Mouse (Mus musculus): Measurements from ENCODE around the gene Donson.
A peak's percentile ranks its signal among the peaks of the same experiment; 100 is the strongest.

Donson gene

DNA sequence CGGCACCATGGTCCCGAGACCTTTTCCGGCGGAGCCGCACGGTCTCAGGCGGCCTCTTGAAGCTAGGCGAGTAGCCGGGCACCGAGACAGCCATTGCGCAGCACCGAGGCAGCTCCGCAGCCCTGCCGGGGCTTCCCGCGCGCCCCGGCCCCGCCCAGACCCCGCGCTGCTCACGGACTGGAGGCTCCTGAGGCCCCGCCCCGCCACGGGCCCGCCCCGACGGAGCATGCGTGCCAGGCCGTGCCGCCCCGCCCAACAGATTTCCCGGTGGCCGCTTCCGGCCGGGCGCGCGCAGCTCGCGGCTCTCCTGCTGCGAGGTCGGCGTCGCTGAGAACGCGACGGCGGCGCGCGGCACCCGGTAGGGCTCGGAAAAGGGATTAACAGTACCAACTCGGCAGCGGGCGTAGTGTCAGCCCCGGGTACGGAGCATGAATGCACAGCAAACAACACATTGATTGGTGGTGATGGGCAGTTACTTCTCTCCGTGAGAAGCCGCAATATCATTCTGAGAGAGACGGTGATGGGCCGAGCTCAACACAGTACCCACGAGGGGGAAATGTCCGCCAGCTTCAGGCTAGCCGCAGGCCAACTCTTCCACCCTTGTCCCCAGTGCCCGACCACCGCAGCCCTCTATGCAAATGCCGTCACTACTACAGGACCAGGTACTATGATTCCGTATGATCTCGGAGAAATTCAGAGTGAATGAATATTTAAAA is at the start of gene Donson:
Gene Donson, minus strand, starts transcription at position 152 of the 716 bp plus-strand sequence.
- DNase-seq, result peak; percentile 95

DNA sequence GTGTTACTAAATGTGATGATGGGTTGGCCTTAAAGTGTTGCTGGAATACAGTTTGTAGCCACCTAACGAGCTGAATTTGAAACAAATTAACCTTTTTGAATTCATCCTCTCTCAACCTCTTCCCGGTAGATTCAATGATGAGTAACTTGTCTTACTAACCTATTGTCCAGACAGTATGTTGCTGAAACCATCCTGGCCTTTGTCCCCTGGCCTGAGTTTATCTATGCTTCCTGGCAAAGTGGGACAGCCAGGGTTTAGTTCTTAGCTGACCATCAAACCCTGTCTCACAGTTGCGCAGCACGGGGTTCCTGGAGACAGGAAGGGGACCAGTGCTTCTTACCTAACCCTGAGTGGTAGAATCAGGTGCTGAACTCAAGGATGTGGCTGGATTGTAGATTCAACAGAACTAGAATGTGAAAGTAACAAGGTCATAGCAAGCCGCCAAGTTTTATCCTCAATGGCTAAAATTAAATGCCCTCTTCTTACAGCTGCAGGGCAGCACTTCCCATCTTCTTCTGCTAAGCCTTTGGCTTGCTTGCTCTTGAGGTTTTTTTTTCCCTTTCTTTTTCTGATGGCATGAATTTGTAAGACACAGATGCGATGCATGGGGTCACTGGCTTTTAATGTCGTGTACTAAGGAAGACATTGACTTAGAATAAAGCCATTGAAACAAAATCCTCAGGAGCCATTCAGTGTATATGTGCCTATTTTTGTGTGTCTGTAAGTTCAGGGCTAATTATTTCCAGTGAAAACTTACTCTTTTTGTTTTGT is 47.7 kb upstream of the Donson start:
- DNase-seq, result no peak

DNA sequence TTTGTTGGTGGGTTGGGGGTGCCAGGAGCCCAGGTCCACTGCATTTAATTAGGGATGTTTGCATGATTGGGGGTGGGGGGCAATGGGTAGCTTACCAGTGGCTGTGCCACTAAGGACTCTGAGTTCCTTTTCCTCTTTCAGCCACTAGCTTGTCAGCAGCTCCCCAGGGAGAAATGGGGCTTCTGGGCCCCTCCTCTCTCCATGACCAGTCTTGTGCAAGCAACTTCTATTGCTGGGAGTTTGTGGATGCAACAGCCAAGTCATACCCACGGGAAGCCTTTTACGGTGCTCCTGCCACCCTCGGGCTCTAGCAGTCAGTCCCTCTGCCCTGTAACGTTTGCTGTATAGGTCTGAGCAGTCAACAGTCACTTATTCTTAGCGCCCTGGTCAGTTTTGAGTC is 46.2 kb upstream of the Donson start:
- DNase-seq, result no peak

DNA sequence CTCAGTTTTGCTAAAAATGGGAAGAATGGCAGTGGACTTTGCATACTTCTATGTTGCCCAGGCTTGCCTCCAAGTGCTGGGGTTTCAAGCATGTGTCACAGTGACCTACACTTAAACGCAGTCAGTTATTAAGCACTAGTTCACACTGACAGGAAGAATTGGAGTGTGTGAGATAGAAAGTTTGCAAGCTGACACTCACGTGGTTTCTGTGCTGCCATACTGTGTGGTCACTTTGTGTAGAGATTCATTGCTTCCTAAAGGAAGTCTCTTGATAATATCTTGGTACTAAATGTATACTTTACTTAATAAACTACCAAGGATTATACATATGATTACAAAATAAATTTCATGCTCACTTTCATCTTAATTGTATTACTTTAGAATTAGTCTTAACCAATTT is 44.2 kb upstream of the Donson start:
- DNase-seq, result no peak

DNA sequence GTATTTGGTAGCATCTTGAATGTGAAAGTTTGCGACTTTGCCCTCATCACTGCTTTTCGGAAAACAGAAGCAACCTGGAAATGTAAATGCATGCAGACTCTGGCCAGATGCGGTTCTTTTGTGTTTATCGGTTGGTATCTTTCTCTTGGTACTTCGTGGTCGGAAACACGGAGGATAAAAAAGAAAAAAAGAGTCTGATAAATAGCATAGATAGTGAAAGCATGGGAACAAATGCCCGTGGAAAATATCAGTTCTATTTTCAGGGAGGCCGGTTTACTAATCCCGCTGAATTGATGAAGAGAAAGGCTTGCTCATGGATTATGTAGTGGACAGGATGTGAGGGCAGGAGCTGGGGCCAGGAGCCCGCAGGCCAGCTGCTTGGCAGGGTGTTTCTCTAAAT is 41.9 kb upstream of the Donson start:
- DNase-seq, result no peak

DNA sequence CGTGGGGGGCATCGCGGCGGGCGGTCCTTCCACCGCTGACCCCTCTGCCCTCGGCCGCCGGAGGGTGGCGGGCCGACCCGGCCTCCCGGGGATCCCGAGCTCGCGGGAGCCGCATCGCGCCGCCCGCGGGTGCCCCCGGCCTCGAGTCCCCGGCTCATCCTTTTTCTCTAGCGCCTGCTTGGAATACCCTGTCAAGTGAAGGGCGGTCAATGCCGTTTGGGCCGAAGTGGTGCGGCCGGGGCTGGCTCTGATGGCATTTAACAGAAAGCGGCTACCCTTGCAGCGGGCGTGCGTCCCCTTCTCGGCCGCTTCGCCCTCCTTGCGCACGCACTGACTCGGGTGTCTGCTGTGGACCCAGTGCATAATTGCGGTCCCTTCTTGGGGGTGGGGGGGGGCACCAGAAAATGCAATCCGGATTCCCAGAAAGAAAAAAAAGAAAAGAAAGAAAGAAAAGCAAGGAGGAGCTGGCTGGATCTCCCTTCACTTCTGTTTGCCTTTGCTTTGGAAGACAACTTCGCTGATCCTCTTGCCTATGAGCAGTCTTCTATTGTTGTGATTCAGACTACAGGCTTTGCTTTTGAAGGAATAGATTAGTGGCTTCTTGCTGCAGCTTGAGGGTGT is 41.4 kb upstream of the Donson start:
- DNase-seq, result peak; percentile 62

DNA sequence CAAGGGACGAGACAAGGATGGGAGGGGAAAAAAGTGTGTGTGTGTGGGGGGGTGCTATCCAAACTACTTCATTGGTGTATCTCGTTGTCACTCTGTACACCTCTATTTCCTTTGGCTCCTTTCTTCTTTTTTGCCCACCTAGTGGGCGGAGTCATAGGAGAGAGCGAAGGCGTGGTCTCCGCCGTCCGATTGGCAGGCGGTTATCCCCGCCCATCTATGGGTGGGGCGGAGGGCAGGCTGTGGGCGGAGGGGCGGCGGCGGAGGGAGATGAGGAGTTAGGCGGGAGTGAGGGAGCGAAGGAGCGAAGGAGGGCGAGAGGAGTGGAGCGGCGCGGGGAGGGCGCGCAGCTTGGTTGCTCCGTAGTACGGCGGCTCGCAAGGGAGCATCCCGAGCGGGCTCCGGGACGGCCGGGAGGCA is 40.5 kb upstream of the Donson start, which contains the start of gene Itsn1:
Gene Itsn1, plus strand, starts transcription at position 216 of the 417 bp plus-strand sequence.
- peak; percentile 100 for DNase-seq

DNA sequence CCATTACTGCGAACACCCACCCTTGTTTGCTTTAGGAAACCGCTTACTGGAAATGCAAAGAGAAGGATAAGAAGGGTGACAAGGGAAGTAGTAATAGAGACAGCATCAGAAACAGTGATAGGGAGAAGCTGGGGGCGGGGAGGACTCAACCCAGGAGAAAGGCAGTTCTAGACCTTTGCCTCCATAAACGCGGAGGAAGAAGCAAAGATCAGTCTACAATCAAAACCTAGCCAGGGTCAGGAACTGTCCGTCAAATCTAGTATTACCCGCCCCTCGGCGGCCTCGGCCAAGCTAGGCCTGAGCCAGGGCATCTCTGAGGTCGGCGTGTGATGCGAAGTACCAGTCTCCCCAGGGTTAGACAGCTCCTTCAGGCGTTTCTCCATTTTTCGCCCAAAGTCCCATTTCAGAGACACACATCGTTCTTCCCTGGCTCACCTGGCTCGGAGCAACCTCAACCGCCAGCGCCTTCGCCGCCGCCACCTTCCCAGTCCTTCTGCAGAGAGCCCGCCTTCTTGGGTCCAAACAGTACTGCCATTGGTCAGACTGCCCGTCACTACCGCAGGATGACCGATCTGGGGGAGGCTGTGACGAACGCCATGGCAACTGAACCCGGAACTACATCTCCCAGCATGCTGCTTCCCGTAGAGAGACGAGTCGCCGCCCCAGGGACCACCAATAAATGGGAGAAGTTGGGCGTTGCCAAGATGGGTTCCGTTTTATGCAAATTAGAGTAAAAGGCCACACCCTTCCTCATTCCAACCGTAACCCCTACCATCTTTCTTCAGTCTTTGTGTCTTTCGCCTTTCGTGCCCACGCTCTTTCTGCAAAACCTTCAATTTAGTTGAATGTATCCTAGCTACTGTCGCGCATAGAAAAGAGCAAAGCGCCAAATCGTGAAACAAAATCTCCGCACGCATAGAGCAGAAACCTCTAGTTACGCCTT is 39.8 kb upstream of the Donson start, which contains the start of gene Cryzl1:
Gene Cryzl1, minus strand, starts transcription at position 853 of the 943 bp plus-strand sequence.
- DNase-seq, result peak; percentile 100

DNA sequence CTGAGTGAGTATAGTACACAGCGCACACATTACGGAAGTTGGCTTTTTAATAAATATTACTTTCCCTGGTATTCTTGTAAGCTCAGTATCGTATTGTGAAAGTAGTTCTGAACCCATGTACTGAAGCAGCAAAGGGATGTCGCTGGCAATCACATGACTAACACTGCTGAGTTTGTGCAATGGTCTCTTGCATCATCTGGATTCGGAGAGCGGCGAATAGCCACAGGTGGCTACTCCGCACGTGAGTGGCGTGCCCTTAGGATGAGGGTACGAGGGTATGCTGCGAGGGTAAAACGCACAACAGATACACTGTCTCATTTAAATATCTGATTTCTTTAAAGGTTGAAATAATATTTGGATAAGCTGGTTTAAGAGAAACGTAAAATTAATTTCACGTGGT is 38.9 kb upstream of the Donson start:
- no peak for DNase-seq

DNA sequence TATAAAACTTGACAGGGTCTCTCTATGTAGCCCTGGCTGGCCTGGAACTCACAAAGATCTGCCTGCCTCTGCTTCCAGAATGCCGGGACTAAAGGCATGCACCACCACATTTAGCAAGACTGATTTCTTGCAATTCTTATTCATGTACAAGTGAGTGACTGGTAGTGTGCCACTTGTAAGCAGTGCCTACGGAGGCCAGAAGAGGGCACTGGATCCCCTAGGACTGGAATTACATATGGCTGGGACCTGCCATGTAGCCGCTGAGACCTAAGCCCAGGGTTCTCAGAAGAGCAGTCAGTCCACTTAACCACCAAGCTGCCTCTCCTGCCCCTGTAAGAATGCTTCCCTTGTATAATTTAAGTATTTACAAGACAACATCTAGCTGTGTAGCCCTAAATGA is 35.7 kb upstream of the Donson start:
- peak; percentile 69 for DNase-seq

DNA sequence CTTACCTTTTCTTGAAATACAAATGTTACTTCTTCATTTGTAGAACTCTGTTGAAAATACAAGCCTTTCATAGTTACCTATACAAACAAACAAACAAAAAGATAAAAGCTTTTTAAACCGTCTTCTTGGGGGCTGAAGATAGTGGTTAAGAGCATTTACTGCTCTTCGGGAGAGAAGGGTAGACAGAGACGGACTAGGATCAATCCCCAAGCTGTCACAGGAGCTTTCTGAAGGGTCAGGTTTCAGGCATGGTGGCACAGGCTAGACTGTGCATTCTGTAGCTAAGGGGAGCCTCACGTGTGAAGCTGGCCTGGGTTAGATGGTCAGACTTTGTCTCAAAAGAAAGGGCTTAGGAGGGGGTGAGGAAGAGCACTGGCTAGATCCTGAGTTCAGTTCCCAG is 28.8 kb upstream of the Donson start:
- no peak for DNase-seq

DNA sequence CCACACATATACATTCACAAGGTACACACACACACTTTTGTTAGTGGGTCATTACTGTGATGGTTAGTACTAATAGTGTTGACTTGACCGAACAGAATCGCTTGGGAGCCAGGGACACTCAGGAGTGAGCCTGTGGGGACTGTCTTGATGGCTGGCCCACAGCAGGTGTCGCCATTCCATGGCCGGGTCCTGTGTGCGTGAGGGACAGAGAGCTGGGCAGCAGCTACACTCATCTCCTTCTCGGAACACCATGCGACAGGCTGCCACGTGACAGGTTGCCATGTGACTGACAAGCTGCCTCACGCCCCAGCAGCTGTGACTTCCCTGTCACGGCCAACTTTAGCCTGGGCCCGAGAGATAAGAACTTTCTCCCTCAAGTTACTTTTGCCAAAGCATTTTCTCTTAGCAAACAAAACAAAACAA is 28.4 kb upstream of the Donson start:
- no peak for DNase-seq

DNA sequence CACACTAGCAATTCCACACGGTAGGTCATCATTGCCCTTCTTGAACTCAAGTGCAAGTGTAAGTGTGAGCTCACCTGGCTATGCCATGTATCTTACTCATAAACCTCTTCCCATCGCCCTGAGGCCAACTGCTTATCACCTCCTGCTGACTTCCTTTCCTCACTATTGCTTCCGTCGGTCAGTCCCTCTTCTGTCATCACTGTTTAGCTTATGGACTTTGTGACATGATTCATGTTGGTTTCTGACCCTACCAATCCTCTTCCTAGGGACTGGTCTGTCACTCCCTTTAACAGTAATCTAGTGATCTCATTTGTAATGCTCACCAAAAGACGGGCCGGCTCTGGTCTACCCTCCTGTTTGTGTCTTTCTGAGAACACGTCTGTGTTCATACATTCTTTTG is 21.7 kb upstream of the Donson start:
- DNase-seq, result no peak

DNA sequence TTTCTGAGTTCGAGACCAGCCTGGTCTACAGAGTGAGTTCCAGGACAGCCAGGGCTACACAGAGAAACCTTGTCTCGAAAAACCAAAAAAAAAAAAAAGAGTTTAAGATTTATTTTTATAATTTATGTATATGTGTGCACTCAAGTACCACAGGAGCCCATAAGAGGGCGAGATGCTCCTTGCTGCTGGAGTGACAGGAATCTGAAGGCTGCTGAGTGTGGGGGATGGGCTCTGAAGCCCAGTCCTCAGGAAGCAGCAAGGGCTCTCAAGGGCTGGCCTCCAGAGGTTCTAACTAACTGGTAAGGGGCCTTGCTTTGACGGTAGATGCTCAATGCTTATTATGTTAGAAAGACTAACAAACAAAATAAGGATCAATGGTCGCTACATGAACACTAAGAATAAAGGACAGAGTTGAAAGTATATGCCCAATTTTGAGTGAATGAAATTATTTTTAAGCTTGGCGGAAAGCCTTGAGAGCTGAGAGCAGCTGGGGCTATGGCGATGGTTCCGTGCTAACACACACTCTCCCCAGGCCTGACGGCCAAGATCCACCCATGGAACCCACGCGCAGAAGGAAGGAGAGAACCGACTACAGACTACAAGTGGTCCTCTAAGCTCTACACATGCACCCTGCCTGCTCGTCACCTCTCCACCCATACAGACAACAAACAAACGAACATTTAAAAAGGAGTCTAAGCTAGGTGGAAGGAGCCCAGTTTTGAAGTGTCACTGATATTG is 16.2 kb upstream of the Donson start:
- DNase-seq, result peak; percentile 33

DNA sequence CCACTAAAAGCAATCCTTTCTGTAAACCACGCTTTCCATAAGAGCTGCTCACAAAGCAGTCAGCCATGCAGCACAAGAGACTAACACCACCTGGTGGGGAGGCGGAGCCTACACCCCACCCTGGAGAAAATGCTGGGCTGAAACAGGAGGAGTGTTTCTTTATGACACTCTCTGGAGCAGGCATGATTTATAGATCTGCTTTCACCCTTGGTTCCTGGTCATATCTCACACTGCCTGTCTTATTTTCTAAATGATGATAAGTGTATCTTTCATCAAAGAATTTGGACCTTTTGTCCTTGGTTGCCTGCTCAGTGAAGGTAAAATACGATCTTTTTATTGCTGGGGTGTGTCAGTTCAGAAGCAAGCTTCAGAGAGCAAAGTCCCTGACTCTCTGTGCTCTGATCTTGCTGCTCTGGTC is 14.2 kb upstream of the Donson start:
- no peak for DNase-seq

DNA sequence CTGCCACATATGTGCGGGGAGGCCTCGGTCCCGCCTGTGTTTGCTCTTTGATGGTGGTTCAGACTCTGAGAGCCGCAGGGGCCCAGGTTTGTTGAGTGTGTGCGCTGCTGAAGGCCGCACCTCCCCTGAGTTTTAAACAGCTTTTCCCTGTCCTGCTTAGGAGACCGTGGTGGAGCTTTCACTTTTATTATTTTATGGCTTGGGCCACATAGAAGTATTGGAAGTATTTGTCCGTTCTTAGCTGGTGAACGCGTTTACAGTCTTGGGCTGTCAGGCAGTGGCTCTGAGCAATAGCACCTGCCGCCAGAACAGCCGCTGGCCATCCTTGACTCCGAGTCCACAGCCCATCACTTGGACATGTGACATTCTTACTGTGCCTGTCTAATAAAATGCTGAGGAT is 13.3 kb upstream of the Donson start:
- no peak for DNase-seq

DNA sequence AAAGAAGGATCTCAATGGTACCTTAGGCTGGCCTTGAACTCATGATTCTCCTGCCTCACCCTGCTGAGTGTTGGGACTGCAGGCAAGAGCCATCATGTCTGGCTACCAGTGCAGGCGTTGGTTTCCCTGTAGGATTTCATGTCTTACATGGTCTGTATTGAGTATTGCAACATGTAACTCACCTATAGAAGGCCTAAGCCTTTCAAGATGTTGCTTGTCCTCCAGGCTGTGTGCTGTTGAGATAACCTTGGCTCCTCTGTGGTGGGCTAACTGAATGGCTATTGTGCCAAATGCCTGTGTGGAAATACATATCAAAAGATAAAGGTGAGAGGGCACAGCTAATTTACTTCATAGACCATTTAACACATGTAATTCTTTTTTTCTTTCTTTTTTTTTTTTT is 10.4 kb upstream of the Donson start:
- DNase-seq, result no peak

DNA sequence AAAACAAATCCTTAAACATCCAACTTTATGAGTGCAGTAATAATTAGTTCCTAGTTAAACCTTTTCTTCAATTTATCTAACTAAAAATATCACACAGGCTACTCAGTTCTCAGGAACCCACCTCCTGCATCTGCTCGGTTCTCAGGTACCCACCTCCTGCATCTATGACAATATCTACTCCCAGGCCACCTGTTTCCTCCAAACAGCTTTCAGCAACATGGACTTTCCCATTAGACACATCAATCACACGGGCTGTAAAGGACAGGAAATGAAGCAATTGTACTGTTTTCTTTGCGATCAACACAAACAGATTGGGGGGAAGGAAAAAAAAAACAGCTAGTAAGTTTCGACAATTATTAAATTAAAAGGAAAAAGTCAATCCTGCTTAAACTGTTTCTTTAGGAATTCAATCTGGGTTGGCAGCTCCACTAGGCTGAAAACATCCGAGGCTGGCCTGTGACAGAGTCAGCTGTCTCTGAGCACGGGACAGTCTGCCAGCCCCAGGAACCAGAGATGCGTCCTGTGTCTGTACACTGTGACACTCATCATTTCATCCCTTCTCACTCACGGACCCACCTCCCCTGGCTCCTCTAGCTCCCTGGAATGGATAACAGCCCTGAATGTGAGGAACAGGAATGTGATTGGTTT is 6.7 kb upstream of the Donson start:
- peak; percentile 9 for DNase-seq

DNA sequence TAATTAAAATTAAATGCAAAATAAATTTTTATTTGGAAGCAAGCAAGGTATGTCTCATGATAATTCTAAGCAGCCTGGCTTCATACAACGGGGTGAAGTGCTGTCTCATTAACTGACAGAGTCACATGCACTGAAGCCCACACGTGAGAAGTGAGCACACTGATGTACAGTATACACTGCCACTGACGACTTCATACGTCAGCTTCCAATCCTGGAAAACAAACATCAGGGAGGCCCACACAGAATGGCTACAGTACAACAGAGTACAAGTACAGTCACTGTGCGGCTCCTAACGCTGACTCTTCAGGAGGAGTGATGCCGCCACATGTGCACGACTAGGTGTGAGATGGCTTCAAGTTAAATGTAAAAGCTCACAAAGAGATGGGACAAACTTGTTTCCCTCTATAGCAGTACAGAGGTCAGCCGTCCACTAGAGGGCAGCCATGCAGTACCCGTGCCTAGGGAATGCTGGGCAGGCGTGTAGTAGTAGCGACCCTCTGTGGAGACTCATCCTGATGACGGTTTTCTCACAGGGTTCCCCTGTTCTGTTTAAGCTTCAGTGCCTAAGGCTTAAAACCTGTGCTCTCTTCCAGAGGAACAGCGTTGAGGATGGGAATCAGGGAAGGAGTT is 6.0 kb upstream of the Donson start:
- DNase-seq, result peak; percentile 89

DNA sequence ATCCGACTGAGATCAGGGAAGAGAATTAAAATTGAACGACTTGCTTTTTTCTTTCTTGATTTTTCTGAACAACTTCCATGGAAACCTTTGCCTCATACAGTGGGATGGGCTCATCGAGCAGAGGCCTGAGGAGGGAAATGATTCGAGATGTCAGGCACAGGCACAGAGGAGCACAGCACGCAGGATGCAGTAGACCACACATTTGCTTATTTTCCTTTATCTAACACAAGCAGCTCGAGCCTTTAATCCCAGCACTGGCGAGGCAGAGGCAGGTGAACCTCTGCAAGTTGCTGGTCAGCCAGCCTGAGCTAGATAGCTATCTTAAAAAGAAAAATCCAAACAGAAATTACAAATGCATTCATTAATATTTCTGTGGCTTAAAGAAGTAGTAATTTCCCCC is 1.2 kb upstream of the Donson start:
- DNase-seq, result no peak

Measured in retina, postnatal 1 day (tissue).